Mouse (Mus musculus): ENCODE data around the gene Msrb3. TPM values are rescaled to one million over a fixed set of nuclear protein-coding genes. Genes with fewer than 3 reads are reported as not detected.

Msrb3 gene
- polyA plus RNA-seq, 1 experiment, result not detected

DNA sequence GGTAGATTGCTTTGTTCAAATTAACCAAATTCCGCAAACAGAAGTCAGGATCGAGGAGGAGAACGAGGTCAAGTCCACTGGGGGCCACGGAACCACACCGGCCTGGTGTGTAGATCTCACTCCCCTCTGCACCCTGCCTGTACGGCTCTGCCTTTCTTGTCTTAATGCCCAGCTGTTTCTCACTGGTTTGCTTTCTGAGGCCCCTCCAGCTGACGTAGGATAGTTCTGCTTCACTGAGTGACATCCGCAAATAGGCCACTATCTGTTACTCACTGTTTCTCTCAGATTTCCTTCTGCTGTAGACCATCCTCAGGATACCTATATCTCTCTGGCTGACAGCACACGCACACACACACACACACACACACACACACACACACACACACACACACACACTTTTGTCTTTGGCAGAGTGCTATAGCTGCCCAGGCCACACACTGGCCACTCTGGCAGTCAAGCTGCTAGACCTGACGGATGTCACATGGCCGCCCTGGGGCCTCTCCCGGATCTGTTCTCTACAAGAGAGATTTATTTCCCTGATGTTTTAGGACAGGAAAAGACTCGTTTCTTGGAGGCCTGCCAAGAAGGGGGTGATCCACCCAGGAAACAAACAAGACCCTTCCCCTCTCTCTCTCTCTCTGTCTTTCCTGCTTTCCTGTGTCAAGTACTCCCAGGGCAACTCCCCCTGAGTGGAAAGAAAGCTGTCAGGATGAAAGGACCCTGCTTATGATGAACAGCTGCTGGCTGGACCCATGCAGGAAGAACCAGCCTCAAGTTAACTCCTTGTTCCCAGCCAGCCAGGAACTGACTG, 135.0 kb downstream of the Msrb3 start:
- no peak for TF ChIP-seq GATA1 (IDR thresholded peaks at IDR 0.05; ENCODE audit: low read length)

DNA sequence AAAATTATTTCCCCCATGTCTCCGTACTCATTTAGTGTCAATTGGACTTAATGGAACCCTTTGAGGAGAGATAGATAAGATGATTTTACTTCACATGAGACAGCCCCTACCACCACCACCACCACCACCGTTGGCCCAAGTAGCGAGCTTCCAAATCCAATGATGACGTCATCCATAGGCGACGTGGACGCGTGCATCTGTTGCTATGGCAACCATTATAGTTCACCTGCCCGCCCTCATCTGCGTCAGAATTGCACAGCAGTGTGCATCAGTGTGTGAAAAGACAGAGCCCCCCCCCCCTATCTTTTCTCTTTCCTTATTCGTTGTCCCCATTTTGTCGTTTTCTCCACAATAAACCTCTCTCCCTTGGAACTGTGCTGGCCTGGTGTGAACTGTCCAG, 135.9 kb downstream of the Msrb3 start:
- no peak for TF ChIP-seq GATA1 (IDR thresholded peaks at IDR 0.05; ENCODE audit: low read length)

DNA sequence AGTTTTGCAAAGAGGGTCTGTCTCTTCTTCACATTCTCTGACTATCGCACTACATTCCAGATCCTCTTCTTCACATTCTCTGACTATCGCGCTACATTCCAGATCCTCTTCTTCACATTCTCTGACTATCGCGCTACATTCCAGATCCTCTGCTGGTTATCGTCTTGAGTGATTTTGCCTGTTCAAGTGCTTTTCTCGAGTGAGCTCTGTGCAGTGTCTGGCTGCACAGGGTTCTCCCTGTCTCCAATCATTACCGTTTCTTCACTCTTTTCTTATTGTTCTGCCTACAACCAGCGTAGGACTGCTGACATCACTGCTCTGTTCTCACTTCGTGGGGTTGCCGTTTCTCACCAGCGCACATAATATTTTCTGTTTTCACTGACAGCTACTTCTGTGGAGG, 138.2 kb downstream of the Msrb3 start:
- no peak for TF ChIP-seq GATA1 (IDR thresholded peaks at IDR 0.05; ENCODE audit: low read length)

DNA sequence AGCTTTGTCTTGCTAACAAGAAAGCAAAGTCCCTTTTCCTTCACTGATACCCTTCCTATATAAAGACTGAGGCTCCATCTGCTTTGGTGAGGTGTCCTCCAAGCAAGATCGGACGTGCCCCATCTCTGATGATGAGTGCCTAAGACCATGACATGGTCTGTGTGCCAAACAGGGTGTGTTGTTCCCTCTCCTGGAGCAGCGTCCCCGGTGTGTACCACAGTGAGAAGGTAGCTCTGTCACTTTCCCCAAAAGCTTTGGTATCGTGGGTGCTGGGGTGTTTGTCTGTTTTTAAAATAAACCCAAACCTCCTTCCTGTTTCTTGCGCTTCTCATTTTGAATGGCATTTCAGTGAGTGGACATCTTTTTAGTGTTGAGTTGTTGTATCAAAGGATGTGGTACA, 139.0 kb downstream of the Msrb3 start:
- TF ChIP-seq GATA1 (IDR thresholded peaks at IDR 0.05; ENCODE audit: low read length), result no peak

DNA sequence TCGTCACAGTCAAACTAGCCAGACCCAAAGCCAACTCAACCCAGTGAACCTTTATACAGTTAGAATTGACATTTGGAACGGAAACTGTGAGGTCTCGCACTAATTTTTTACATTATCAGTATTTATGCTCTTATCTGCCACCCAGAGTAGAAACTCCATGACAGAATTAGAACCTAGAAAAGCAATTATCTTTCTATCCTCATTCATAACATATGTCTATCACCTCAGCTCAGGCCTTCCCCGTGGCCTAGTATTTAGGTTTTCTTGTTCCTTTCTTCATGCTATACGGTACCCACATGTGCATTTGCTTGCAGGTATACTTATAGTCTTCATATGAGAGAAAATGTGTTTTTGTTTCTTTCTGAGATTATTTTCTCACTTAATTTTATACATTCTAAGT, 146.4 kb downstream of the Msrb3 start:
- TF ChIP-seq GATA1 (IDR thresholded peaks at IDR 0.05; ENCODE audit: low read length), result no peak

GRCm38 (mm10) chr10:120751821-120752261, 147.1 kb downstream of the Msrb3 start:
- no peak for TF ChIP-seq GATA1 (IDR thresholded peaks at IDR 0.05; ENCODE audit: low read length)

- no peak for TF ChIP-seq GATA1 (IDR thresholded peaks at IDR 0.05; ENCODE audit: low read length)
Measured at GRCm38 (mm10) chr10:120751295-120751722, 147.6 kb downstream of the Msrb3 start.

DNA sequence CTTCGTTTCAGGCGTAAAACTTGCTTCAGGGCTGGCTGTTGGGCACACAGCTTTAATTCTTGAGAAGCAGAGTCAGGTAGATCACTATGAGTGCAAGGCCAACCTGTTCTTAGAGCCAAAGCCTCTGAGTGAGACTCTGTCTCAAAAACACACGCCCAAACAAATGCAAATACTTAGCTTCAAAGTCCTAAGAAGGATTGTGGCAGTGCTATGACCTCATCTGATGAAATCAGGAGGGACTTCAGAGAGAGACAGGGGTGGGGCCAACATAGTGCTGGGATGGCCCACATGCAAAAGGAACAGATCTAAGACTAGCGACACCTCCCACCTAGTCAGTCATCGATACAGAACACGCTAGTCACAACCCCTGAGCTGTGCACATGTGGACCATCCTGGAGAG, 150.7 kb downstream of the Msrb3 start:
- TF ChIP-seq GATA1 (IDR thresholded peaks at IDR 0.05; ENCODE audit: low read length), result no peak

- no peak for TF ChIP-seq GATA1 (IDR thresholded peaks at IDR 0.05; ENCODE audit: low read length)
Measured at GRCm38 (mm10) chr10:120745138-120745856, 153.6 kb downstream of the Msrb3 start.

DNA sequence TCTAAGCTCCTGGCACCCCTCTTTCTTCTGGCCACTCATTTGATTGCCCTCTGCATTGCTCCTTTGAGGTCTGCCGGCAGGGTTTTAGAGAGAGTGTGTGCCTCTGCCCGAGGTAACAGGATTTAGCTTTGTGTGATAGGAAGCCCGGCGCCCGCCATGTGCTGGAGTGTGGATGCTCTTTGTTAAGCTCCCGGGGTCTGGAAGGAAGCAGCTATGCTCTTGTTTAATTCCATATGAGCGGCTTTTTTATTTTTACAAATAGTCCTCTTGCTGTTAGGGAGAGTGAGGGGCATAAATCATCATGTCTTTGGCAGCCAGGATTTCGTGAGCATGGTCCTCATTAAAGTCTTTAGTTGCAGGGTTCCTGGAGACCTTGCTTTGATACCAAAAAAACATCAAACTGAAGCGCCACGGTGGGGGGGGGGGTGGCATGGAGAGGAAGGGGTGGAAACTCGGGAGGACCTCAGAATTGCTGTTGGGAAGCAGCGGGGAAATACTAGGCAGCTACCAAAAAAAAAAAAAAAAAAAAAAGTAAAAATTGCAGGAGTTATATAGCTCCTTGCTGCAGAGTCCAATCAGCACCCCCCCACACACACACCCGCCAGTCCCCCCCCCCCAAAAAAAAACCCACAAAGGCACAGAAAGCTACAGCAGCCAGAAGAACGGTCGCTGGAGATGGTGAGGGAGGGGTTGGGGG, 154.3 kb downstream of the Msrb3 start:
- TF ChIP-seq GATA1 (IDR thresholded peaks at IDR 0.05; ENCODE audit: low read length), result no peak

DNA sequence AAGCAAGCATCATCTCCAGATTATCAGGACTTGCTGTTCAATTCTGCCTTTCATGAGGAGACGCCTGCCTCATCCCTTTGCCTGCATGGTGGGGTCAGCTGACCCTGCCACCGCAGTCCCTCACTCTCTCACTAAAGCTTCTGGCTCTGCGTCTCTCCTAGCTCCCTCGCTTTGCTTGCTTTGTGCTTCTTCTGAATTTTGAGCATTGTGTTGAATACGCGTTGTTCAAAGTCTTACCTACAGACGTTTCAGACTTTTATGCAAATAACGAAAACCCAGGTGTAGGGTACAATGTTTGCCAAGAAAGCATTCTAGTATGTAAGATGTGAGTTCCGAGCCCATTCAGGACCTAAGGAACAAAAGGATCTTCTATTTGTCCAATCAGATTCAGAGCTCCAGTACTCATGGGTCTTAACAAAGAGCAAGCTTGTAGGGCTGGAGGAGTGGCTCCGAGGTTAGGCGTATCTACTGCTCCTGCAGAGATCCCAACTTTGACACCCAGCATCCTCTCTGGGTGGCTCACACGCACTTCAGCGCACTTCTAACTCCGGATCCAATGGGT, 162.3 kb downstream of the Msrb3 start:
- no peak for TF ChIP-seq GATA1 (IDR thresholded peaks at IDR 0.05; ENCODE audit: low read length)

- no peak for TF ChIP-seq GATA1 (IDR thresholded peaks at IDR 0.05; ENCODE audit: low read length)
Measured at GRCm38 (mm10) chr10:120735722-120736507, 163.0 kb downstream of the Msrb3 start.

GRCm38 (mm10) chr10:120734364-120734763, 164.5 kb downstream of the Msrb3 start:
- no peak for TF ChIP-seq GATA1 (IDR thresholded peaks at IDR 0.05; ENCODE audit: low read length)

Other genes with a start within 250 kb of the Msrb3 start
- gene Lemd3, start 80.2 kb upstream of the Msrb3 start, polyA plus RNA-seq (2012), result 16.7 and 20.7 TPM in 2 replicates
- gene Wif1, start 134.9 kb upstream of the Msrb3 start, polyA plus RNA-seq (2012), result not detected in 2 replicates